Mouse (Mus musculus): ENCODE data around the gene Slc25a22. TPM values are rescaled to one million over a fixed set of nuclear protein-coding genes. Genes with fewer than 3 reads are reported as not detected.

Gene Slc25a22
- polyA plus RNA-seq, 1 experiment = 51.0 TPM

GRCm38 (mm10) chr7:141381068-141381835, 56.4 kb downstream of the Slc25a22 start:
- 82% methylated on average over 4 of the region's 4 CpGs for WGBS
- Histone ChIP-seq H3K27me3 (replicated peaks; ENCODE audit: control insufficient read depth, insufficient read depth, low read length) (no peaks in the 10 kb centered on the region), H3K36me3 (ENCODE audit: control insufficient read depth, insufficient read depth, low read length) (no peaks in the 10 kb centered on the region), H3K4me1 (ENCODE audit: control insufficient read depth, insufficient read depth, low read length) (no peaks in the 10 kb centered on the region), H3K27ac (ENCODE audit: insufficient read depth, low read depth, low read length) (no peak overlapping the region), H3K4me3 (ENCODE audit: insufficient read depth, low read depth, low read length) (no peak overlapping the region)
- TF ChIP-seq CTCF (conservative IDR thresholded peaks at IDR 0.05; ENCODE audit: insufficient read depth, insufficient read length, low read depth, low read length) (no peak), POLR2A (IDR thresholded peaks at IDR 0.05; ENCODE audit: low read depth, low read length) (no peak)
- DNase-seq = no peak

Other genes starting within 250 kb of the Slc25a22 start
- 93.5 and 96.0 TPM in 2 replicates for gene Hras, start 243.9 kb downstream of the Slc25a22 start, polyA plus RNA-seq (2012; rRNA removed)
- 9.6 and 13.5 TPM in 2 replicates for gene Lrrc56, start 243.7 kb downstream of the Slc25a22 start, polyA plus RNA-seq (2012; rRNA removed)
- 5.7 and 6.0 TPM in 2 replicates for gene Lmntd2, start 223.8 kb downstream of the Slc25a22 start, polyA plus RNA-seq (2012; rRNA removed)
- gene Rassf7, start 222.0 kb downstream of the Slc25a22 start, polyA plus RNA-seq (2012; rRNA removed) = 59.1 and 72.2 TPM in 2 replicates
- gene Phrf1, start 209.1 kb downstream of the Slc25a22 start, polyA plus RNA-seq (2012; rRNA removed) = 15.8 and 19.1 TPM in 2 replicates
- gene Irf7, start 171.4 kb downstream of the Slc25a22 start, polyA plus RNA-seq (2012; rRNA removed) = 51.6 and 57.5 TPM in 2 replicates
- gene Cdhr5, start 161.1 kb downstream of the Slc25a22 start, polyA plus RNA-seq (2012; rRNA removed) = 129 and 145 TPM in 2 replicates
- gene Sct, start 158.8 kb downstream of the Slc25a22 start, polyA plus RNA-seq (2012; rRNA removed) = 2.0 and 2.7 TPM in 2 replicates
- gene Drd4, start 145.9 kb downstream of the Slc25a22 start, polyA plus RNA-seq (2012; rRNA removed) = 0.03 TPM in 1 of 2 replicates, not detected in the other
- 25.4 and 26.8 TPM in 2 replicates for gene Deaf1, start 110.2 kb downstream of the Slc25a22 start, polyA plus RNA-seq (2012; rRNA removed)
- 53.7 and 61.4 TPM in 2 replicates for gene Tmem80, start 110.2 kb downstream of the Slc25a22 start, polyA plus RNA-seq (2012; rRNA removed)
- gene Eps8l2, start 99.0 kb downstream of the Slc25a22 start, polyA plus RNA-seq (2012; rRNA removed) = 245 and 297 TPM in 2 replicates
- 321 and 366 TPM in 2 replicates for gene Taldo1, start 45.7 kb downstream of the Slc25a22 start, polyA plus RNA-seq (2012; rRNA removed)
- 51.7 and 58.4 TPM in 2 replicates for gene Gatd1, start 23.8 kb downstream of the Slc25a22 start, polyA plus RNA-seq (2012; rRNA removed)
- gene Cend1, start 8.4 kb downstream of the Slc25a22 start, polyA plus RNA-seq (2012; rRNA removed) = 0.98 and 1.3 TPM in 2 replicates
- 4.5 and 5.2 TPM in 2 replicates for gene Pidd1, start 6.1 kb upstream of the Slc25a22 start, polyA plus RNA-seq (2012; rRNA removed)
- 423 and 734 TPM in 2 replicates for gene Rplp2, start 9.5 kb upstream of the Slc25a22 start, polyA plus RNA-seq (2012; rRNA removed)
- gene Pnpla2, start 17.3 kb upstream of the Slc25a22 start, polyA plus RNA-seq (2012; rRNA removed) = 350 and 353 TPM in 2 replicates
- 15.3 and 22.2 TPM in 2 replicates for gene Cracr2b, start 23.2 kb upstream of the Slc25a22 start, polyA plus RNA-seq (2012; rRNA removed)
- 274 and 343 TPM in 2 replicates for gene Cd151, start 29.5 kb upstream of the Slc25a22 start, polyA plus RNA-seq (2012; rRNA removed)
- gene Polr2l, start 37.2 kb upstream of the Slc25a22 start, polyA plus RNA-seq (2012; rRNA removed) = 67.3 and 70.9 TPM in 2 replicates
- 143 and 162 TPM in 2 replicates for gene Tspan4, start 37.3 kb upstream of the Slc25a22 start, polyA plus RNA-seq (2012; rRNA removed)
- gene Chid1, start 102.0 kb upstream of the Slc25a22 start, polyA plus RNA-seq (2012; rRNA removed) = 34.4 and 35.6 TPM in 2 replicates
- gene Ap2a2, start 124.3 kb upstream of the Slc25a22 start, polyA plus RNA-seq (2012; rRNA removed) = 94.8 and 95.4 TPM in 2 replicates
- 0.01 and 0.02 TPM in 2 replicates for gene Muc6, start 217.4 kb upstream of the Slc25a22 start, polyA plus RNA-seq (2012; rRNA removed)

Measured in kidney, adult 2 months (tissue).